Mouse (Mus musculus): ENCODE measurements around the gene AI182371. TPM values are rescaled to one million over a fixed set of nuclear protein-coding genes. Genes with fewer than 3 reads are reported as not detected.
A peak's percentile ranks its signal among the peaks of the same experiment; 100 is the strongest.

AI182371 gene
- polyA plus RNA-seq, 1 experiment from 2014 or later: not detected

DNA sequence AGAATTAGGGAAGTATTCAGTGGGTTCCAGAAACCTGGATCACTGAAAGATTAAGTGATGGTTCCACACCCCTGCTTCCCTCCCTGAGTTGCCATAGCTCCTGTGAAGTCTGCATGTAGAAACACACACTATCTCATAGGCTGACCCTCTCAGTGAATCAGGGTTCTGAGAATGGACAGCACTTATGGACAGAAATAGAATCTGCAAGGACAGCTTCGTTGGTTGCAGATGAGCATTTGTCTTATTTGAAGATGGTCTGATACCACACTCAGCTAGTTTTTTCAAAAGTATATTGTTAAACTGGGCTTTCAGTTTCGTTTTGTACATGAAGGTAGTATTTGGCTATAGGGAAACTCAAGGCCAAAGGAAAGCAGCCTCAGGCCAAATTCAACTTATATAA lies 9.2 kb upstream of the AI182371 start:
- no peaks in the 10 kb centered on the region for H3K4me1 ChIP-seq (ENCODE audit: control insufficient read depth, insufficient read depth, low read length)
- H3K4me2 ChIP-seq (ENCODE audit: low read depth): no peak overlapping the region
- H3K4me3 ChIP-seq (ENCODE audit: low read depth, low read length): no peak overlapping the region
- no peak overlapping the region for H3K9ac ChIP-seq (ENCODE audit: low read length)
- no peaks in the 10 kb centered on the region for H3K9me3 ChIP-seq (ENCODE audit: control insufficient read depth, low read length)
- ATAC-seq (ENCODE audit: insufficient read depth, low FRiP score, low TSS enrichment): no peak
- no peak for DNase-seq (ENCODE audit: low spot score)
- no peak overlapping the region for H3K27ac ChIP-seq (ENCODE audit: low read depth, low read length)
- WGBS: 79% methylated on average over 2 of the region's 2 CpGs
- no peaks in the 10 kb centered on the region for H3K27me3 ChIP-seq (ENCODE audit: control insufficient read depth, insufficient read depth, low read length)
- no peaks in the 10 kb centered on the region for H3K36me3 ChIP-seq (ENCODE audit: control insufficient read depth, insufficient read depth, low read length)

DNA sequence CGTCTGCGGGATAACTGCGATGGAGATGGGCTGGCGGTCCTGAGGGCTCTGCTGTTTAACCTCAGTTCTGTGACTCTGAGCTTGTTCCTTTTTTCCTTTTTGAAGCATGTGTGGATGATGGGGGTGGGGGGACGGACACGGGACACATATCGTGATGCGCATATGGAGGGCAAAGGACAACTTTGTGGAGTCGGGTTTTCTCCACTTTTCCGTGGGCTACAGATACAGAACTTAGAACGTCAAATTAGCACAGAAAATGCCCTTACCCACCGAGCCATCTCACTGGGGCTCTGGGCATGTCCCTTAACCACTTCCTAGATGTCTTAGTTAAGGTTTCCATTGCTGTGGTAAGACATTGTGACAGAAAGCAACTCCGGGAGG lies 8.6 kb upstream of the AI182371 start:
- H3K9ac ChIP-seq (ENCODE audit: low read length): peak overlapping the region; percentile 87
- H3K4me3 ChIP-seq (ENCODE audit: low read depth, low read length): peak overlapping the region; percentile 82
- H3K36me3 ChIP-seq (ENCODE audit: control insufficient read depth, insufficient read depth, low read length): no peaks in the 10 kb centered on the region
- WGBS: 3% methylated on average over 13 of the region's 13 CpGs
- 0 out of 2 replicates have a peak, but pooled peaks have one; percentile 10 for ATAC-seq (ENCODE audit: insufficient read depth, low FRiP score, low TSS enrichment)
- peak overlapping the region; percentile 72 for H3K4me2 ChIP-seq (ENCODE audit: low read depth)
- no peak overlapping the region for H3K27ac ChIP-seq (ENCODE audit: low read depth, low read length)
- no peaks in the 10 kb centered on the region for H3K9me3 ChIP-seq (ENCODE audit: control insufficient read depth, low read length)
- H3K27me3 ChIP-seq (ENCODE audit: control insufficient read depth, insufficient read depth, low read length): no peaks in the 10 kb centered on the region
- no peak for DNase-seq (ENCODE audit: low spot score)
- no peaks in the 10 kb centered on the region for H3K4me1 ChIP-seq (ENCODE audit: control insufficient read depth, insufficient read depth, low read length)

- Histone ChIP-seq H3K27ac (ENCODE audit: low read depth, low read length) (0 out of 2 replicates have a peak within 1 kb of the TSS, but pooled peaks have one; percentile 62), H3K9ac (ENCODE audit: low read length) (peak within 1 kb of the TSS; percentile 87), H3K4me3 (ENCODE audit: low read depth, low read length) (peak within 1 kb of the TSS; percentile 82), H3K27me3 (ENCODE audit: control insufficient read depth, insufficient read depth, low read length) (no peaks in the 10 kb centered on the region), H3K36me3 (ENCODE audit: control insufficient read depth, insufficient read depth, low read length) (no peaks in the 10 kb centered on the region), H3K4me2 (ENCODE audit: low read depth) (peak within 1 kb of the TSS; percentile 72), H3K4me1 (ENCODE audit: control insufficient read depth, insufficient read depth, low read length) (no peaks in the 10 kb centered on the region), H3K9me3 (ENCODE audit: control insufficient read depth, low read length) (no peaks in the 10 kb centered on the region)
- under 1% methylated on average over 61 of the region's 62 CpGs for WGBS
- ATAC-seq (ENCODE audit: insufficient read depth, low FRiP score, low TSS enrichment) (peak; percentile 97), DNase-seq (ENCODE audit: low spot score) (peak; percentile 96)
These were observed 8.0 kb upstream of the AI182371 start, which contains the start of gene Cntrl for GRCm38 (mm10) chr2:35109141-35109923. Gene Cntrl, plus strand, starts transcription at chr2:35109492.

DNA sequence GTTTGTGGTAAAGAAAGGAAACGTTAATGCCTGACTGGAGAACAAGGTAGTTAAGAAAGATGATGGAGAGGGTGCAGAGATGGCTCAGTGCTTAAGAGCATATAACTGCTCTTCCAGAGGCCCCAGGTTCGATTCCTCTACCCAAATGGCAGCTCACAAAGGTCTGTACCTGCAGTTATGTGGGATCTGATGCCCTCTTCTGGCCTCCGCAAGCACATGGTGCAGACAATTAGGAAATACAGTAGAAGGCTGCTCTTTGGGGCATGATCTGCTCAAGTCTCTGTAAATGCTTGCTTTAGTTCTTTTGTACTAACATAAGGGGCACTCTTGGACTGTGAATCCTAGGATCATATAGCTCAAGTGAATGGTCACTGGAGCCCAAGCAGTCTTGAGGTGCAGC lies 7.4 kb upstream of the AI182371 start:
- no peaks in the 10 kb centered on the region for H3K4me1 ChIP-seq (ENCODE audit: control insufficient read depth, insufficient read depth, low read length)
- peak overlapping the region; percentile 72 for H3K4me2 ChIP-seq (ENCODE audit: low read depth)
- no peaks in the 10 kb centered on the region for H3K36me3 ChIP-seq (ENCODE audit: control insufficient read depth, insufficient read depth, low read length)
- no peak overlapping the region for H3K27ac ChIP-seq (ENCODE audit: low read depth, low read length)
- peak overlapping the region; percentile 82 for H3K4me3 ChIP-seq (ENCODE audit: low read depth, low read length)
- H3K9ac ChIP-seq (ENCODE audit: low read length): peak overlapping the region; percentile 87
- DNase-seq (ENCODE audit: low spot score): peak; percentile 53
- no peaks in the 10 kb centered on the region for H3K9me3 ChIP-seq (ENCODE audit: control insufficient read depth, low read length)
- ATAC-seq (ENCODE audit: insufficient read depth, low FRiP score, low TSS enrichment): peak; percentile 28
- 39% methylated on average over 3 of the region's 3 CpGs for WGBS
- no peaks in the 10 kb centered on the region for H3K27me3 ChIP-seq (ENCODE audit: control insufficient read depth, insufficient read depth, low read length)

DNA sequence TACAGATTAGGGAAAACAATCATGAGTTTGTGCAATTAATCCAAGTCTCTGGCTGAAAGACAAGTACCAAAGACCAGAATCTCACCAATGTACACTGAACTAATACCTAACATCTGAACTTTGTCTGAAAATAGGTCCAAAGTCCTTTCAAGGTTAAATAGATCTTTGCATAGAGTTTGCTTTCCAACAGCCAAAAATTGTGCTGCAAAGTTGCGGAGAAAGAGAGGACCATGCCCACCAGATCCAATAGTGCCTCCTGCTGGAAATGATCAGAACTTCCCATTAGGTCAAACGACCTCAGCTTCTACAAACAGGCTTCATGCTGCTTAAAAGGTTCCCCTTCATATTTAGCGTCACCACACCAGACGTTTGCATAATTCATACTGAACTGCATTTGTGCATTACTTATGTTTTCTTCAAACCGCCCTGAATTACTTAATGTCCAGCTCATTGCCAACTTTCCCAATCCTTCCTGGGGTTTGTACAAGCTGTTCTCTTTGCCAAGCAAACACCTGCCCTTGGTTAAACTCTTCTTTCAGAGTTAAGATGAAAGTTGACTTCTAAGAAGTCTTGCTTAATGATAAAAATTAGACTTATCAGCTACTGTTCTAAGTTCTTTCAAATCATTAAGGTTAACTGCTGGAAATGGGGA lies 6.8 kb upstream of the AI182371 start:
- Histone ChIP-seq H3K9ac (ENCODE audit: low read length) (no peak overlapping the region), H3K9me3 (ENCODE audit: control insufficient read depth, low read length) (no peaks in the 10 kb centered on the region), H3K27me3 (ENCODE audit: control insufficient read depth, insufficient read depth, low read length) (no peaks in the 10 kb centered on the region), H3K4me3 (ENCODE audit: low read depth, low read length) (no peak overlapping the region), H3K27ac (ENCODE audit: low read depth, low read length) (no peak overlapping the region), H3K4me1 (ENCODE audit: control insufficient read depth, insufficient read depth, low read length) (no peaks in the 10 kb centered on the region), H3K4me2 (ENCODE audit: low read depth) (no peak overlapping the region), H3K36me3 (ENCODE audit: control insufficient read depth, insufficient read depth, low read length) (no peaks in the 10 kb centered on the region)
- DNase-seq (ENCODE audit: low spot score) (no peak), ATAC-seq (ENCODE audit: insufficient read depth, low FRiP score, low TSS enrichment) (no peak)
- 54% methylated on average over 5 of the region's 5 CpGs for WGBS

- Histone ChIP-seq H3K27ac (ENCODE audit: low read depth, low read length) (no peak overlapping the region), H3K4me3 (ENCODE audit: low read depth, low read length) (no peak overlapping the region), H3K9me3 (ENCODE audit: control insufficient read depth, low read length) (no peaks in the 10 kb centered on the region), H3K9ac (ENCODE audit: low read length) (no peak overlapping the region), H3K4me2 (ENCODE audit: low read depth) (no peak overlapping the region), H3K27me3 (ENCODE audit: control insufficient read depth, insufficient read depth, low read length) (no peaks in the 10 kb centered on the region), H3K4me1 (ENCODE audit: control insufficient read depth, insufficient read depth, low read length) (no peaks in the 10 kb centered on the region), H3K36me3 (ENCODE audit: control insufficient read depth, insufficient read depth, low read length) (no peaks in the 10 kb centered on the region)
- DNase-seq (ENCODE audit: low spot score) (no peak), ATAC-seq (ENCODE audit: insufficient read depth, low FRiP score, low TSS enrichment) (no peak)
- 66% methylated on average over 3 of the region's 3 CpGs for WGBS
These were observed 3.5 kb upstream of the AI182371 start for GRCm38 (mm10) chr2:35104843-35105242.

GRCm38 (mm10) chr2:35103558-35103957 lies 2.2 kb upstream of the AI182371 start:
- H3K27ac ChIP-seq (ENCODE audit: low read depth, low read length): no peak overlapping the region
- 64% methylated on average over 5 of the region's 5 CpGs for WGBS
- H3K9me3 ChIP-seq (ENCODE audit: control insufficient read depth, low read length): no peaks in the 10 kb centered on the region
- no peak overlapping the region for H3K4me2 ChIP-seq (ENCODE audit: low read depth)
- H3K27me3 ChIP-seq (ENCODE audit: control insufficient read depth, insufficient read depth, low read length): no peaks in the 10 kb centered on the region
- ATAC-seq (ENCODE audit: insufficient read depth, low FRiP score, low TSS enrichment) (no peak), DNase-seq (ENCODE audit: low spot score) (no peak)
- no peak overlapping the region for H3K9ac ChIP-seq (ENCODE audit: low read length)
- H3K36me3 ChIP-seq (ENCODE audit: control insufficient read depth, insufficient read depth, low read length): no peaks in the 10 kb centered on the region
- no peaks in the 10 kb centered on the region for H3K4me1 ChIP-seq (ENCODE audit: control insufficient read depth, insufficient read depth, low read length)
- H3K4me3 ChIP-seq (ENCODE audit: low read depth, low read length): no peak overlapping the region

- DNase-seq (ENCODE audit: low spot score) (no peak), ATAC-seq (ENCODE audit: insufficient read depth, low FRiP score, low TSS enrichment) (no peak)
- no peaks in the 10 kb centered on the region for H3K9me3 ChIP-seq (ENCODE audit: control insufficient read depth, low read length)
- H3K4me3 ChIP-seq (ENCODE audit: low read depth, low read length): no peak overlapping the region
- H3K27me3 ChIP-seq (ENCODE audit: control insufficient read depth, insufficient read depth, low read length): no peaks in the 10 kb centered on the region
- H3K4me1 ChIP-seq (ENCODE audit: control insufficient read depth, insufficient read depth, low read length): no peaks in the 10 kb centered on the region
- no peak overlapping the region for H3K27ac ChIP-seq (ENCODE audit: low read depth, low read length)
- H3K9ac ChIP-seq (ENCODE audit: low read length): no peak overlapping the region
- no peaks in the 10 kb centered on the region for H3K36me3 ChIP-seq (ENCODE audit: control insufficient read depth, insufficient read depth, low read length)
- no peak overlapping the region for H3K4me2 ChIP-seq (ENCODE audit: low read depth)
These were observed 1.4 kb upstream of the AI182371 start for GRCm38 (mm10) chr2:35102777-35103176.

DNA sequence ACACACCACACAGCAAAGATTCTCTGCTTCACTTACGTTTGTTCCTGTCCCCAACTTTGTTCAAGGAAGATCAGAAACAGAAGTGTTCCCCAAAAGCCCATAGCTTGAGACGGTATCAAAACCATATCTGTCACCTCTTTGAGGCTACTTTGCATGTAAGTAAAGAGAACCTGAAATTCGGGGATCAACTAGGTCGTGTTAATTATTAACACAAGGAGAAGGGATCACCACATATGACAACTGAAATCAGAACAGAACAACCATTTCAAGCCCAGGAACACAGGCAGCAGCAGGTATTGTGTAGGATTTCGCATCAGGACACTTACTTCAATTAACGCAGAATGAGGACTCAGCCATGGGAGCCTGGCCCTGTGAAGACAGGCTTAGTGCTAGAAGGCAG lies 814 bp downstream of the AI182371 start:
- ATAC-seq (ENCODE audit: insufficient read depth, low FRiP score, low TSS enrichment) (no peak), DNase-seq (ENCODE audit: low spot score) (no peak)
- H3K4me3 ChIP-seq (ENCODE audit: low read depth, low read length): no peak overlapping the region
- no peaks in the 10 kb centered on the region for H3K4me1 ChIP-seq (ENCODE audit: control insufficient read depth, insufficient read depth, low read length)
- H3K9me3 ChIP-seq (ENCODE audit: control insufficient read depth, low read length): no peaks in the 10 kb centered on the region
- no peak overlapping the region for H3K27ac ChIP-seq (ENCODE audit: low read depth, low read length)
- no peak overlapping the region for H3K4me2 ChIP-seq (ENCODE audit: low read depth)
- H3K36me3 ChIP-seq (ENCODE audit: control insufficient read depth, insufficient read depth, low read length): no peaks in the 10 kb centered on the region
- WGBS: 91% methylated on average over 6 of the region's 6 CpGs
- H3K9ac ChIP-seq (ENCODE audit: low read length): no peak overlapping the region
- H3K27me3 ChIP-seq (ENCODE audit: control insufficient read depth, insufficient read depth, low read length): no peaks in the 10 kb centered on the region
